Mouse (Mus musculus): ENCODE measurements at regions not wholly inside any gene's neighbourhood (a gene's known extent, or its start where the extent isn't known, plus 50 kb on each side); places are given as distances from the start of the nearest gene placed in this dataset.

DNA sequence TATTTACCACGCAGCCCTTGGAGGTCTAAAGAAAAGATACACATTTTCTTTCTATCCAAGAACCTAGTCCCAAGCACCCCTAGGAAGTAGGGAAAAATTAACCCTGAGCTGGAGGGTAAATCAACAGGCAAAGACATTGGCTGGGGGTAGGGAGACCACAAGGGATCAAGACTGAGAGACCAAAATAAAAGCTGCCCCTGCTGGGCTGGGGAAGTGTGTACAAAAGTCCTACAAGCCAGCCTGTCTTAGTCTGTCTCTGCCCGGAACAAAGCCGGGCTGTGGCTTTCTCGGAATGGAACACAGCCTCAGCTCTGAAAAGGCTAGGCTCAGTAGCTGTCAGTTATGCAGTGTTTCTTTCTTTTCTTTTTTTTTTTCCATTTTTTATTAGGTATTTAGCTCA, 81.4 kb upstream of the Sox4 start:
- no peaks in the 10 kb centered on the region for H3K27me3 ChIP-seq (ENCODE audit: control insufficient read depth, insufficient read depth, low read length)
- no peaks in the 10 kb centered on the region for H3K36me3 ChIP-seq (ENCODE audit: control insufficient read depth, insufficient read depth, low read length)
- H3K27ac ChIP-seq (ENCODE audit: control insufficient read depth, insufficient read depth, low read length), result no peak overlapping the region
- WGBS, result 92% methylated on average over 4 of the region's 4 CpGs
- DNase-seq, result no peak
- no peaks in the 10 kb centered on the region for H3K4me1 ChIP-seq (replicated peaks; ENCODE audit: control insufficient read depth, insufficient read depth, low read length)
- H3K4me3 ChIP-seq (ENCODE audit: control insufficient read depth, insufficient read depth, low read length), result no peak overlapping the region
- TF ChIP-seq POLR2A (IDR thresholded peaks at IDR 0.05; ENCODE audit: control insufficient read depth, extremely low read depth, insufficient read depth, low read length, poor library complexity) (no peak), CTCF (IDR thresholded peaks at IDR 0.05; ENCODE audit: borderline replicate concordance, control insufficient read depth, extremely low read depth, insufficient read depth, low read length, poor library complexity) (no peak)

DNA sequence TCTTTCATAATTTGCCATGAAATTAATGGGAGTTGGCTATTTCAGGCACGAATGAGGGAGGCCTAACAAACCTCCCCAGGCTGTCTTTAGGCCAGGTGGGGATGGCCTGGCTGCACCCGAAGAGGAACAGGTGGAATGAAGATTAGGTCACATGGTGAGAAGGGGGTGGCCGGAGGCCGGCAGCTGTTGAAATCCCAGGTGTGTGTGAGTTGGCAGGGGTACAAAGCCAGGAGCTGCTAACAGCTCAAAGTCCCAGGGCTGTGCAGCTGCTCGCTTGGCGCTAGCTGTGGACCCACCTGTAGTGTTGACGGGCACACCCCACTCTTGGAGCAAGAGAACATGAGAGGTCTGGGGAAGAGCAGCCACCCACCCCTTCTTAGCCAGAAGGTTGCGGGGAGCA, 80.9 kb upstream of the Sox4 start:
- peak; percentile 25 for DNase-seq
- Histone ChIP-seq H3K4me1 (replicated peaks; ENCODE audit: control insufficient read depth, insufficient read depth, low read length) (no peaks in the 10 kb centered on the region), H3K27me3 (ENCODE audit: control insufficient read depth, insufficient read depth, low read length) (no peaks in the 10 kb centered on the region), H3K36me3 (ENCODE audit: control insufficient read depth, insufficient read depth, low read length) (no peaks in the 10 kb centered on the region), H3K27ac (ENCODE audit: control insufficient read depth, insufficient read depth, low read length) (no peak overlapping the region), H3K4me3 (ENCODE audit: control insufficient read depth, insufficient read depth, low read length) (no peak overlapping the region)
- TF ChIP-seq CTCF (IDR thresholded peaks at IDR 0.05; ENCODE audit: borderline replicate concordance, control insufficient read depth, extremely low read depth, insufficient read depth, low read length, poor library complexity) (no peak), POLR2A (IDR thresholded peaks at IDR 0.05; ENCODE audit: control insufficient read depth, extremely low read depth, insufficient read depth, low read length, poor library complexity) (no peak)
- 86% methylated on average over 8 of the region's 8 CpGs for WGBS

DNA sequence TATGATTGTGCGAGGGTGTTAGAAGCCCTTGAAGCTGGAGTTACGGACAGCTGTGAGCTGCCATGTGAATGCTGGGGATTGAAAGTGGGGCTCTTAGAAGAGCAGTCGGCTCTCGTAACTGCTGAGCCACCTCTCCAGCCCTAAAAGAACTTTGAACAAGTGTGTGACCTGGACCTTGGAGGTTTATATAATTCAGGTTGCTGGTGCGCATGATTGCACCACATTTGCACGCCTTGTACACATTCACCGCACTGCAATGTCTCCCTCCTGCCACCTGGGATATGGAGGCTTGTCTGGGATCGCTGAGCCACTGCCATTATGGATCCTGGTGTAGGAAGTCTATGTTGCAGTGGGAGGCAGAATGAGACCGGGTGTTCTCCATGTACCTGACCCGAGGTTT, 73.6 kb upstream of the Sox4 start:
- Histone ChIP-seq H3K36me3 (ENCODE audit: control insufficient read depth, insufficient read depth, low read length) (no peaks in the 10 kb centered on the region), H3K4me1 (replicated peaks; ENCODE audit: control insufficient read depth, insufficient read depth, low read length) (no peaks in the 10 kb centered on the region; the same call in 1 of the 2 replicates), H3K27ac (ENCODE audit: control insufficient read depth, insufficient read depth, low read length) (no peak overlapping the region), H3K4me3 (ENCODE audit: control insufficient read depth, insufficient read depth, low read length) (no peak overlapping the region), H3K27me3 (ENCODE audit: control insufficient read depth, insufficient read depth, low read length) (no peaks in the 10 kb centered on the region)
- TF ChIP-seq CTCF (IDR thresholded peaks at IDR 0.05; ENCODE audit: borderline replicate concordance, control insufficient read depth, extremely low read depth, insufficient read depth, low read length, poor library complexity) (no peak), POLR2A (IDR thresholded peaks at IDR 0.05; ENCODE audit: control insufficient read depth, extremely low read depth, insufficient read depth, low read length, poor library complexity) (no peak)
- 97% methylated on average over 10 of the region's 10 CpGs for WGBS
- no peak for DNase-seq

DNA sequence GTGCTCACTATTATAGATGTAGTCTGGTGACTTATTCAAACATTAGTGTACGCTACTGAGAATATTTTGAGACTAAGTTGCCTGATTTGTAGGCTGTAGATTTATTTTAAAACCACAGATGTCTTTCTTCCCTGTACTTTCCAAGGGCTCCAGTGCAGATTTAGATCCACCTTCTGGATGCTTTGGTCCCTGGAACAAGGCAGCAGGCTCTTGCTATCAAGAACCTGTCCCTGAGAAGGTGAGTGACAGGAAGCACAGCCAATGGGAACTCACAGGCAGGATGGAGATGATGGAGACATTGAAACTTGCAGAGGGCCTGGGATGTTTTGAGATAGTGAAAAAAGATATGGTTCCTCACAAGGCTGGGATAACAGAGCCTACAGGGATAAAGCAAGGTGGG, 70.0 kb upstream of the Sox4 start:
- 90% methylated on average over 1 of the region's 1 CpGs for WGBS
- Histone ChIP-seq H3K27me3 (ENCODE audit: control insufficient read depth, insufficient read depth, low read length) (no peaks in the 10 kb centered on the region), H3K36me3 (ENCODE audit: control insufficient read depth, insufficient read depth, low read length) (no peaks in the 10 kb centered on the region), H3K4me1 (replicated peaks; ENCODE audit: control insufficient read depth, insufficient read depth, low read length) (no peaks in the 10 kb centered on the region; the same call in 1 of the 2 replicates), H3K27ac (ENCODE audit: control insufficient read depth, insufficient read depth, low read length) (no peak overlapping the region), H3K4me3 (ENCODE audit: control insufficient read depth, insufficient read depth, low read length) (no peak overlapping the region)
- TF ChIP-seq POLR2A (IDR thresholded peaks at IDR 0.05; ENCODE audit: control insufficient read depth, extremely low read depth, insufficient read depth, low read length, poor library complexity) (no peak), CTCF (IDR thresholded peaks at IDR 0.05; ENCODE audit: borderline replicate concordance, control insufficient read depth, extremely low read depth, insufficient read depth, low read length, poor library complexity) (no peak)
- DNase-seq, result no peak

DNA sequence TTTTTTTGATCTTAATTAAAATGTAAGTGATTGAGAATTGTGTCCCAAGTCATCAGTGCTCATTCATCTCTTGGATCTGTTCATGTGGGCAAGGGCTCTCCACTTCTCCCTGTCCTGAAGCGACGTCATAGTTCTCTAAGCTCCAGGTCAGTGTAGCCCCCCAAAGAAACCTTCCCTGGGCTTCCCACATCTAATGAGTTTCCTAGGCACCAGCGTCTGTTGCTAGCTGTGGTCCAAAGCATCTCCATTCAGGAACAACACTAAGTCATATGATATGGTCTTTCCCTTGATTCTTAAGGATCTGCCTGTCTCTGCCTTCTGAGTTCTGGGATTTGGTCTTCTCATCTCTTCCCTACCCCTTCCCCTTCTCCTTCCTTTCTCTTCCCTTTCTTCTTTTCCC, 66.3 kb upstream of the Sox4 start:
- Histone ChIP-seq H3K27ac (ENCODE audit: control insufficient read depth, insufficient read depth, low read length) (no peak overlapping the region), H3K4me3 (ENCODE audit: control insufficient read depth, insufficient read depth, low read length) (no peak overlapping the region), H3K4me1 (replicated peaks; ENCODE audit: control insufficient read depth, insufficient read depth, low read length) (no peaks in the 10 kb centered on the region; the same call in 1 of the 2 replicates), H3K36me3 (ENCODE audit: control insufficient read depth, insufficient read depth, low read length) (no peaks in the 10 kb centered on the region), H3K27me3 (ENCODE audit: control insufficient read depth, insufficient read depth, low read length) (no peaks in the 10 kb centered on the region)
- no peak for DNase-seq
- TF ChIP-seq POLR2A (IDR thresholded peaks at IDR 0.05; ENCODE audit: control insufficient read depth, extremely low read depth, insufficient read depth, low read length, poor library complexity) (no peak), CTCF (IDR thresholded peaks at IDR 0.05; ENCODE audit: borderline replicate concordance, control insufficient read depth, extremely low read depth, insufficient read depth, low read length, poor library complexity) (no peak)
- 94% methylated on average over 3 of the region's 3 CpGs for WGBS

DNA sequence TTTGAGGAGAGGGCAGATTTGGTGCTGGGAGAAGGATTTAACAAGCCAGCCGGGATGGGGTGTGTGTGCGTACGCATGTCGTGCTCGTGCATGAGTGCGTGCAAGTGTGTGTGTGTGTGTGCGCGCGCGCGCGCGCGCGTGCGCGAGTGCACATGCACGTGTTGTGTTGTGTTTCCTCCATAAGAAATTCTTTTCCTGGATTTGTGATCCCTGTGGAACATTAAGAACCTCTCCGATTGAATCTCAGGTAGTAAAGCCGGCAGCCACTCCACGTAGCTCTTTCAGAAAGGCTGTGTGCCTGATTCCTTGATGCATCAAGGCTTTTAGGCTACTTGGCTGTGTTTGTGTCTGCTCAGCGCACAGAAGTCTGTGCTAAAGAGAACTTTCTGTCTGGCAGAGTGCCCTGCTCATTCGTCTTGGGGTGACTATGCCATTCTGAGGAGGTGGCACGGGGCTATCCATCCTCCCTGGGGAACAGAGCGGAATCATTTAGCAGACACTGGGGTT, 62.7 kb upstream of the Sox4 start:
- TF ChIP-seq CTCF (IDR thresholded peaks at IDR 0.05; ENCODE audit: borderline replicate concordance, control insufficient read depth, extremely low read depth, insufficient read depth, low read length, poor library complexity), result no peak
- no peak for TF ChIP-seq POLR2A (IDR thresholded peaks at IDR 0.05; ENCODE audit: control insufficient read depth, extremely low read depth, insufficient read depth, low read length, poor library complexity)
- H3K27me3 ChIP-seq (ENCODE audit: control insufficient read depth, insufficient read depth, low read length), result no peaks in the 10 kb centered on the region
- H3K4me3 ChIP-seq (ENCODE audit: control insufficient read depth, insufficient read depth, low read length), result no peak overlapping the region
- no peaks in the 10 kb centered on the region for H3K4me1 ChIP-seq (replicated peaks; ENCODE audit: control insufficient read depth, insufficient read depth, low read length)
- no peaks in the 10 kb centered on the region for H3K36me3 ChIP-seq (ENCODE audit: control insufficient read depth, insufficient read depth, low read length)
- H3K27ac ChIP-seq (ENCODE audit: control insufficient read depth, insufficient read depth, low read length), result no peak overlapping the region
- 91% methylated on average over 25 of the region's 25 CpGs for WGBS
- no peak for DNase-seq

DNA sequence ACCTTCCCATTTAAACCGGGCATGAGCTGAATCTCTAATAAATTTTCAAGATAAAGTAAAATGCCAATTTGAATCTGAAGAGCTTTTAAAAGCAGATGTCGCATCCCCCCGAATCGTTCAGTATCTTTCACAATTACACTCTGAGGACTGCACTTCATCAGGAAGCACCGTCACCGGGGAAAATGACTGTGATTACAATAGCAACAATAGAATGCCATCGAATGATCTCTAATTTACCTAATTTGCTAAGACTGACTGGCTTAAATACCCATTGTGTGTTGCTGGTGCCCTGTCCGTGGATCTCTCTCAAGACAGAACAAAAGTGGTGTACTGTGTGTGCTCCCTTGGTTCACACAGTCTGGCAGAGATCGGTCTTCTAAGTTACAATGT, 62.1 kb upstream of the Sox4 start:
- Histone ChIP-seq H3K27me3 (ENCODE audit: control insufficient read depth, insufficient read depth, low read length) (no peaks in the 10 kb centered on the region), H3K4me1 (replicated peaks; ENCODE audit: control insufficient read depth, insufficient read depth, low read length) (no peaks in the 10 kb centered on the region), H3K36me3 (ENCODE audit: control insufficient read depth, insufficient read depth, low read length) (no peaks in the 10 kb centered on the region), H3K4me3 (ENCODE audit: control insufficient read depth, insufficient read depth, low read length) (no peak overlapping the region), H3K27ac (ENCODE audit: control insufficient read depth, insufficient read depth, low read length) (no peak overlapping the region)
- TF ChIP-seq CTCF (IDR thresholded peaks at IDR 0.05; ENCODE audit: borderline replicate concordance, control insufficient read depth, extremely low read depth, insufficient read depth, low read length, poor library complexity) (no peak), POLR2A (IDR thresholded peaks at IDR 0.05; ENCODE audit: control insufficient read depth, extremely low read depth, insufficient read depth, low read length, poor library complexity) (no peak)
- DNase-seq, result no peak
- 81% methylated on average over 9 of the region's 9 CpGs for WGBS

Data from thymus, adult 2 months (tissue).